Mouse (Mus musculus) lung, embryonic 15.5 days (tissue): ENCODE measurements around the gene BC051142. TPM values are rescaled to one million over a fixed set of nuclear protein-coding genes. Genes with fewer than 3 reads are reported as not detected.

Experiments used
- ATAC-seq: fragments of 200-750 bp; cut with Nextera tagmentation; 2 replicates; pipeline ENCODE4 v1.8.0; 2017; ENCODE audit warnings: moderate number of reproducible peaks, borderline replicate concordance; ENCODE audit not compliant: low FRiP score, low TSS enrichment; ENCODE audit errors: extremely low read depth
- H3K27ac ChIP-seq: fragments of 300-500 bp; sonication (generic); 2 replicates; pipeline ENCODE4 v1.5.1; 2015; ENCODE audit warnings: moderate library complexity, mild to moderate bottlenecking, inconsistent platforms
- H3K27me3 ChIP-seq: fragments of 300-500 bp; sonication (generic); 2 replicates; pipeline ENCODE4 v1.6.1; 2015; ENCODE audit warnings: inconsistent platforms
- H3K36me3 ChIP-seq: fragments of 300-500 bp; sonication (generic); 2 replicates; pipeline ENCODE4 v1.6.1; 2015; ENCODE audit warnings: inconsistent platforms
- H3K4me1 ChIP-seq: fragments of 300-500 bp; sonication (generic); 2 replicates; pipeline ENCODE4 v1.6.1; 2015; ENCODE audit warnings: inconsistent platforms
- H3K4me2 ChIP-seq: fragments of 300-500 bp; sonication (generic); 2 replicates; pipeline ENCODE4 v1.6.1; 2015; ENCODE audit warnings: inconsistent platforms, mild to moderate bottlenecking, moderate library complexity
- H3K4me3 ChIP-seq: fragments of 300-500 bp; sonication (generic); 2 replicates; pipeline ENCODE4 v1.5.1; 2015; ENCODE audit warnings: mild to moderate bottlenecking, inconsistent platforms
- H3K9ac ChIP-seq: fragments of 300-500 bp; sonication (generic); 2 replicates; pipeline ENCODE4 v1.6.1; 2015; ENCODE audit warnings: inconsistent platforms
- H3K9me3 ChIP-seq: fragments of 300-500 bp; sonication (generic); 2 replicates; pipeline ENCODE4 v1.6.1; 2016; ENCODE audit warnings: inconsistent platforms
- WGBS: fragments of 180-500 bp; shearing (Covaris S2); methylation state at CpG from one replicate; pipeline ENCODE4 v1.1.7; 2015; 5-methylcytosine and 5-hydroxymethylcytosine counted together
- polyA plus RNA-seq: library from polyadenylated mRNA; unstranded; fragments of >200 nt; fragmentation: Nextera tagmentation; extraction: Ambion mirVana; gene quantifications from 2 replicates; pipeline ENCODE4 v1.2.1, GENCODE M21; 2015

The BC051142 gene
- 0.37 and 0.89 TPM in 2 replicates for polyA plus RNA-seq

DNA sequence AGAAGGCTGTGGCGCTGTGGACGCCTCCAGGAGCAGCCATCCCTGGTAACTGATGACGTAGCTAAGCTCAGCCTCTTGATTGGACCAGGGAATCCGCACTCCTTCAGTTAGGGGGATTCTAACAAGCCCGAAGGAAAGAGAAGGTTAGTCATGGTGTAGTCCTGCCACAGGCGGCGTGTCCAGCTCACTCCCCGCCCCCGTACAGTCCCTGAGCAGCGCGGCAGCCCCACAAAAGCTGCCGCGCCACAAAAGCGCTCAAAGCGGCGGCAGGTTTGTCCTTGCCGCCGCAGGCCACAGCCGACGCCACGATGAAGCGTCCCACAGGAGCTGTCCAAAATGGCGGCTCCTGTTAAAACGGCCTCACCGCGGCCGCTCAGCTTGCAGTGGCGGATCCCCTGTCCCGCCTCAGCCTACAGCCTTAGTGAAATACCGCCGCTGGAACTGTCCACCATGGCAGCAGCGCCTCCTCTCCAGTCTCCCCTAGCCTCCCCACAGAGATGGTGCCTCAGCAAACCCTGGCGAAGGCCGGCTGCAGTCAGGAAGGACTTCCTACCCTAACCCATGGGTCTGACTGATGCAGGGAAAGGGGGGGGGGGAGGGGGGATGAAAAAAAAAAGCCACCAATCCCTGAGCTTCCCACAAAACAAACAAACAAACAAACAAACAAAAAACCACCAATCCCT is at the start of gene BC051142:
TSS of gene BC051142 (plus strand) at position 110 of the 683 bp plus-strand sequence.
- Histone ChIP-seq H3K27me3 (peaks cover 6% of the 10 kb centered on the region; the same call in 1 of the 2 replicates), H3K9me3 (no peaks in the 10 kb centered on the region), H3K4me1 (no peaks in the 10 kb centered on the region), H3K4me2 (peak within 1 kb of the TSS; percentile 89), H3K36me3 (no peaks in the 10 kb centered on the region), H3K27ac (peak within 1 kb of the TSS; percentile 41; the same call in 1 of the 2 replicates), H3K4me3 (peak within 1 kb of the TSS; percentile 54), H3K9ac (peak within 1 kb of the TSS; percentile 51)
- 7% methylated on average over 34 of the region's 34 CpGs for WGBS
- ATAC-seq, result peak; percentile 95

DNA sequence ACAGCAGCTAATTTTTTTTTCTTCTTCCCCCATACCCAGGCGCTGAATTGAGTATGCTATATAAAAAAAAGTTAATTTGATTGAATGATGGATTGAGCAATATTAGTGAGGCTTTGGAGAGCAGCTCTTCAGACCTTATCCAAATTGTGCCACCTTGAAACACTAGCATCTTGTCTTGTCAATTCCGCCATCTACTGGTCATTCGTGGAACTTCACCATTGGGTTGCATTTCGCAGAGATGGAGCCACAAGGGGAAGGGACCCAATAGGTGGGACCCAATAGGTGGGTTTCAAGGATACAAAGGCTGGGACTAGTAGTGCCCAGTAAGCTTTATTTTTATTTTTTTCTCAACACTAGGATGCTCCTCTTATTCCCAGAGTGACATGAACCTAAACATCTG is 49.2 kb upstream of the BC051142 start:
- no peak for ATAC-seq
- no peak overlapping the region for H3K27ac ChIP-seq
- H3K9me3 ChIP-seq, result no peaks in the 10 kb centered on the region
- no peaks in the 10 kb centered on the region for H3K36me3 ChIP-seq
- no peak overlapping the region for H3K9ac ChIP-seq
- no peaks in the 10 kb centered on the region for H3K4me1 ChIP-seq
- no peaks in the 10 kb centered on the region for H3K27me3 ChIP-seq
- WGBS, result 7% methylated on average over 4 of the region's 4 CpGs
- H3K4me3 ChIP-seq, result no peak overlapping the region
- H3K4me2 ChIP-seq, result no peak overlapping the region

DNA sequence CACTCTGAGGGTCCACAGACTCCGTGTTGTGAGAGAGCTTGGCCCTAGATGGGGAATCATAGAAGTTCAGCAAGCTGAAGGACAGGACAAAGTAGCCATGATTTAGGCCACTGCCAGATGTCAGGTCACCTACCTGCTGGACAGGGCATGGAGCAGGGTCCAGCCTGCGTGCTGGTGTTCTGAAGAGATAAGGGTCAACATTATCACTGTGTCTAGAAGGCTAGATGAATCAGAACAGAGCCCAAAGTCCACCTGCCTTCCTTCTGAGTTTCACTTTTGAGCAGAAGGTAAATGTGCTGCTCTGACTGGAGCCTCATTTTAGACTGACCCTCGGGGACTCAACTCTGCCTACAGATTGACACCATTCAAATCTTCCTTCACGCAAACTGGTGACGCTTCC is 44.1 kb upstream of the BC051142 start, which contains the start of gene Btnl2:
TSS of gene Btnl2 (plus strand) at position 284 of the 400 bp plus-strand sequence.
- H3K36me3 ChIP-seq, result no peaks in the 10 kb centered on the region
- no peaks in the 10 kb centered on the region for H3K4me1 ChIP-seq
- H3K4me2 ChIP-seq, result no peak within 1 kb of the TSS
- no peaks in the 10 kb centered on the region for H3K9me3 ChIP-seq
- no peak within 1 kb of the TSS for H3K9ac ChIP-seq
- no peaks in the 10 kb centered on the region for H3K27me3 ChIP-seq
- WGBS, result 80% methylated on average over 5 of the region's 5 CpGs
- H3K27ac ChIP-seq, result no peak within 1 kb of the TSS
- ATAC-seq, result no peak
- H3K4me3 ChIP-seq, result no peak within 1 kb of the TSS

DNA sequence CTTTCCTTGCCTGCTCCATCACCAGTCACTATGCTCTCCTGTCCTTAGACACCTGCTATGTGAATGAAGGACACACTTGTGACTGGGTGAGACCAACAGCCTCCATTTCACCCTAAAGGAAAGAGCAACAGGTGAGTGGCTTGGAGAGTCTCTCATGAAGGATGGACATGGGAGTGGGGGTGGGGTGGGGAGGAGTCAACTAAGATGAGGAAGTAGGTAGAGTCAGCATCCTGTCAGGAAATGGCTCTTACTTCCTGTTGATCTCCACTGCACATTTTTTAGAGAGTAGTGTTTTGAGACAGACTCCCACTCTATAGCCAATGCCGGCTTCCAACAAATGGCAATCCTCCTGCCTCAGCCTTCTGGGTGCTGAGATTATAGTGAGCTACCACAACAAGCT is 43.7 kb upstream of the BC051142 start:
- no peak overlapping the region for H3K9ac ChIP-seq
- WGBS, result 86% methylated on average over 1 of the region's 1 CpGs
- H3K27me3 ChIP-seq, result no peaks in the 10 kb centered on the region
- H3K36me3 ChIP-seq, result no peaks in the 10 kb centered on the region
- ATAC-seq, result no peak
- H3K4me2 ChIP-seq, result no peak overlapping the region
- H3K27ac ChIP-seq, result no peak overlapping the region
- no peaks in the 10 kb centered on the region for H3K9me3 ChIP-seq
- no peaks in the 10 kb centered on the region for H3K4me1 ChIP-seq
- no peak overlapping the region for H3K4me3 ChIP-seq

DNA sequence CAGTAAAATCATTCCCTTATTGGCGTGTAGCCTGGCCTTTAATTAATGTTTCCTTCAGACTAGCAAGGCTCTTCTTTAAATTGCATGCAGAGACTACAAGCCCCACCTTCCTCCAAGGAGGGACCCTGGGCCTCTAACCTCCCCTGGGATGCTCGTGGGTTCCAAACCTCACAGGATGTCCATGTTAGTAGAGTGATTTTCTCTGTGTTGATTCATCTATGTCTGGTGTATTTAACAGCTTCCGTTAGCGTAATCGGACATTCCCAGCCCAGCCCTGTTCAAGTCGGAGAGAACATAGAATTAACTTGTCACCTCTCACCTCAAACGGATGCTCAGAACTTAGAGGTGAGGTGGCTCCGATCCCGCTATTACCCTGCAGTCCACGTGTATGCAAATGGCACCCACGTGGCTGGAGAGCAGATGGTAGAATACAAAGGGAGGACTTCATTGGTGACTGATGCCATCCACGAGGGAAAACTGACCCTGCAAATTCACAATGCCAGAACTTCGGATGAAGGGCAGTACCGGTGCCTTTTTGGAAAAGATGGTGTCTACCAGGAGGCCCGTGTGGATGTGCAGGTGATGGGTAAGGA is 35.6 kb upstream of the BC051142 start:
- 77% methylated on average over 15 of the region's 15 CpGs for WGBS
- no peak overlapping the region for H3K9ac ChIP-seq
- H3K9me3 ChIP-seq, result no peaks in the 10 kb centered on the region
- no peaks in the 10 kb centered on the region for H3K4me1 ChIP-seq
- H3K27me3 ChIP-seq, result no peaks in the 10 kb centered on the region
- no peak overlapping the region for H3K4me3 ChIP-seq
- no peak for ATAC-seq
- H3K27ac ChIP-seq, result no peak overlapping the region
- no peaks in the 10 kb centered on the region for H3K36me3 ChIP-seq
- no peak overlapping the region for H3K4me2 ChIP-seq

DNA sequence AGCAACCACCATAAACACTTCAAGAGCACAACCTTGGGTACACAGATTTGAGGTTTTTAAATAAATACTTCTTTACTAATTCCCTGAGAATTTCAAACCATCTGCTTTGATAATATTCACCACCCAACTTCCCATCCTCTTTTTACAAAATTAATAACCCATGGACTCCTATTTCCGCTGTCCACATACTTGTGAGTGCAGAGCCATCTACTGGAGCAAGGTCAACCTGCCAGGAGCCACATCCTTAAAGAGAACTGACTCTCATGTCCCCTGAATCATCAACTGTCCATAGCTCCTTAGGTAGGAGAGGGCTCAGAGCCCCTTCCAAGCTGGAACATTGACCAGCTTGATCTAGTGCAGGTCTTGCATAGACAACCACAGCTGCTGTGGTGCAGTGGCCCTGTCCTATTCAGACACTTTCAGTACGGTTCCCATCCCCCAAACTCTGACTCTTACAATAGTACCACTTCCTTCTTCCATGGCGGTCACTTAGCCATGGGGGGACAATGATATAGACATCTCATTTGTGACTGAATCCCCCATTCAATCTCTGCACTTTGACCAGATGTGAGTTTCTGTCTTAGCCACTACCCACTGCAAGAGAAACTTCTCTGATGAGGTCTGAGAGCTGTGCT is 34.8 kb upstream of the BC051142 start:
- H3K4me1 ChIP-seq, result no peaks in the 10 kb centered on the region
- H3K27ac ChIP-seq, result no peak overlapping the region
- H3K9me3 ChIP-seq, result no peaks in the 10 kb centered on the region
- H3K9ac ChIP-seq, result no peak overlapping the region
- H3K27me3 ChIP-seq, result no peaks in the 10 kb centered on the region
- ATAC-seq, result no peak
- WGBS, result 72% methylated on average over 3 of the region's 3 CpGs
- no peaks in the 10 kb centered on the region for H3K36me3 ChIP-seq
- no peak overlapping the region for H3K4me2 ChIP-seq
- no peak overlapping the region for H3K4me3 ChIP-seq

DNA sequence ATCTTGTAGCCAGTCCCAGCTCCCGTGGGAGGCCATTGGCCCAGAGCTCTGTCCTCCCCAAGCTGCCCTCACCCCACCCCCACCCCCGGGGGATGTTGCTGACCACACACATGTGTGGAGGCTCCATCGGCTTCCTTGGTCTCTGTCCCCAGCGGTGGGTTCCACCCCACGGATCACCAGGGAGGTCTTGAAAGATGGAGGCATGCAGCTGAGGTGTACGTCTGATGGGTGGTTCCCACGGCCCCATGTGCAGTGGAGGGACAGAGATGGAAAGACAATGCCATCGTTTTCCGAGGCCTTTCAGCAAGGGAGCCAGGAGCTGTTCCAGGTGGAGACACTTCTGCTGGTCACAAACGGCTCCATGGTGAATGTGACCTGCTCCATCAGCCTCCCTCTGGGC is 33.6 kb upstream of the BC051142 start:
- Histone ChIP-seq H3K27ac (no peak overlapping the region), H3K9ac (no peak overlapping the region), H3K9me3 (no peaks in the 10 kb centered on the region), H3K4me1 (no peaks in the 10 kb centered on the region), H3K36me3 (no peaks in the 10 kb centered on the region), H3K4me3 (no peak overlapping the region), H3K27me3 (no peaks in the 10 kb centered on the region), H3K4me2 (no peak overlapping the region)
- WGBS, result 68% methylated on average over 10 of the region's 10 CpGs
- no peak for ATAC-seq

DNA sequence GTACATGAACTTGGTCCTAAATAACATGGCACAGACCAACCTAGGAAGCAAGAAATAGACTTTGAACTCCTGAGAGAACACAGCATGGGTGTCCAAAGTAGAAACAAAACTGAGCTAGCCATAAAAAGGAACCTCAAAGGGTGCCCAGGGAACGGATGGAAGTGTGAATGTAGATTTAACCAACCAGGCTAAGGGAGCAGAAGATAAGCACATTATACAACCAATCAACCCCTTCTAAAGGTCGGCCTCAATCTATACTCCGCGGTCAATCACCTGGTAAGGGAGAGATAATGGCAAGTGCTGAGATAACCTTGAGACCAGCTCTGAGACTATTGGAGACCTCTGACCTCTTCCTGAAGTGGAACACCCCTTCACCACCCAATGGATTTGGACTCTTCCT is 28.1 kb upstream of the BC051142 start:
- Histone ChIP-seq H3K9ac (no peak overlapping the region), H3K36me3 (no peaks in the 10 kb centered on the region), H3K4me3 (no peak overlapping the region), H3K4me2 (no peak overlapping the region), H3K27me3 (no peaks in the 10 kb centered on the region), H3K9me3 (no peaks in the 10 kb centered on the region), H3K4me1 (no peaks in the 10 kb centered on the region), H3K27ac (no peak overlapping the region)
- ATAC-seq, result no peak
- 55% methylated on average over 4 of the region's 4 CpGs for WGBS

DNA sequence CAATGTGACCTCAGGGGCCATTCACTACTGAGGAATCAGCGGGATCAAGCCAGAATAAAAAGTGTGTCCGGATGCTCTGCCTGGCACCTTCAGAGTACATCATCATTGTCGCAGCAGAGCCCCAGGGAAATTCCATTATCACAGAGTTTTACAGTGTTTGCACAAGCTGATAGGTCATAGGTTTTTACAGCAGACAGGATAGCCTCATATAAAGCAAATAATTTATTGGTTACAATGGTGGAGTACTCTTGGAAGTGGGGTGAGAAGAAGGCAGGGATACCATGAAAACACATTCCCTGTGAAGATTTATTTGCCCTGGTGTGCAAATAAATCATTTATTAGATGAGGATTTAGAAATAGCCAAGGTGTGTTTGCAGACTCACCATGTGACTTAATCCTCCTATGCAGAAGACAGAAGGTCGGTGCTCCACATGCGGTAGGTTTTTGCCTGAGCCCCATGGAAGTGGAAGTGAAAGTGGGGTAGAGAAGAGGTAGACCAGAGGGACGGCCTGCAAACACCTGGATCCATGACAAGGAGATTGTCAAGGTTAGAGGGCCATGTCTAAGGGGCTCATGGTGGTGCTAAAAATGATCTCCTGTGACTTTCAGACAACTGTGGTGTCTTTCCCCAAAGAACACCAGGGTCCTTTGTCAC is 25.4 kb upstream of the BC051142 start:
- Histone ChIP-seq H3K4me2 (no peak overlapping the region), H3K27ac (no peak overlapping the region), H3K27me3 (no peaks in the 10 kb centered on the region), H3K9ac (no peak overlapping the region), H3K36me3 (no peaks in the 10 kb centered on the region), H3K9me3 (no peaks in the 10 kb centered on the region), H3K4me3 (no peak overlapping the region), H3K4me1 (no peaks in the 10 kb centered on the region)
- 62% methylated on average over 6 of the region's 6 CpGs for WGBS
- no peak for ATAC-seq

DNA sequence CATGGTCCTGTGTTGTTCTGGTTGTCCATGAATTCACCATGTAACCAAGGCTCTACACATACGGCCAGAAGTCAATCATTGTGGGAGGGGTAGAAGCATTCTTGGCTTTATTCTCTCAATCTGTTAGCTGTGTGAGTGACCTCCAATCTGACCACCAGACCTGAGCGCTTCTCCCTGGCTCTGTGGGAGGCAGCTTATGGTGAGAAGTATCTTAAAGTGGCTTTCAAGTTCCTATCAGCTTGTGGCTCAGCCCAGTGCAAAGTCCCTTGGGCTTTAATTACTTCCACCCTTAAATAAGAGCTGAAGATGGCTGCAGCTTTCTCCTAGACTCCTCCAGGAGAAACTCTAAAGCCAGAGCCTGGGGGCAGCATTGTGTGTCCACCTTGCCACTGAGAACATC is 21.8 kb upstream of the BC051142 start, which contains the start of gene Btnl1:
TSS of gene Btnl1 (plus strand) at position 286 of the 400 bp plus-strand sequence.
- WGBS, result 74% methylated on average over 2 of the region's 2 CpGs
- Histone ChIP-seq H3K27ac (no peak within 1 kb of the TSS), H3K36me3 (no peaks in the 10 kb centered on the region), H3K4me2 (no peak within 1 kb of the TSS), H3K27me3 (no peaks in the 10 kb centered on the region), H3K4me3 (no peak within 1 kb of the TSS), H3K9me3 (no peaks in the 10 kb centered on the region), H3K4me1 (no peaks in the 10 kb centered on the region), H3K9ac (no peak within 1 kb of the TSS)
- ATAC-seq, result no peak

DNA sequence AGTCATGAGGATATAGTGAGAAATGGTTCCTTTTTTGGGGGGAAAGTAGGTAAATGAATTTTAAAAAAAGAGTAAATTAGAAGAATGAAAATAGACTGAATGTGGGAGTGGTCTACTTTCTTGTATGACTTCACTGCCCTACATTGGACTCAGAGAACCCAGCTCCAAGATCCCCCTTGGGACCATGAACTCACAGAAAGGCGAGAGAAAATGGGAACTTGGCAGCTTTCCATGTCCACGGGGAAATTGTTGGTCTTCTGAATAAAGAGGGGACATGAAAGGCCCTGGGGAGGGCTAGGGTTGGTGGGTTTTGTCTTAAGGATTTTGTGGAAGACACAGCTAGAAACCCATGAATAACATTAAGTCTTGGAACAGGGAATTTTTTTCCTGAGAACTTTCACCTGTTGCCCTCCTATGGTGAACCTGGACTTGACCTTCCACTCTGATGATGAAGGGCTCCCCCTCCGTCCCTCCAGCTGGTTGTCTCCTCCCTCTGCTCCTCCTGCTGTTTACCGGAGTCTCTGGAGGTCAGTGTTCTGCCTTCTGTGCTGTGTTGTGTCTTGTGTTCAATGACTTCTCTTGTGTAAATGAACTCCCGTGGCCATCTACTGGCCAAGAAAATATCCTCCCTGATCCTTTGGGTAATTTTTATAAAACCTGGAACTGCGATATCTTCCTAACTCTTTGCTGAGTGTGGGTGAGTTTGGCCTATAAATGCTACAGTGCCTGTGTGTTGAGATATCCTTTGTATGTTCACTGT is 21.0 kb upstream of the BC051142 start:
- WGBS, result 44% methylated on average over 6 of the region's 6 CpGs

More for the DNA sequence above, 21.0 kb upstream of the BC051142 start:
- Histone ChIP-seq H3K27ac (no peak overlapping the region), H3K4me2 (no peak overlapping the region), H3K4me1 (no peaks in the 10 kb centered on the region), H3K4me3 (no peak overlapping the region), H3K9me3 (no peaks in the 10 kb centered on the region), H3K9ac (no peak overlapping the region), H3K36me3 (no peaks in the 10 kb centered on the region), H3K27me3 (no peaks in the 10 kb centered on the region)
- ATAC-seq, result no peak
